Mouse (Mus musculus): ENCODE data around the gene Cntnap1. TPM values are rescaled to one million over a fixed set of nuclear protein-coding genes. Genes with fewer than 3 reads are reported as not detected.
"Not testable (repeated sequence)": the region's sequence is repeated elsewhere in the genome, so short reads cannot be mapped to it uniquely, and the experiment has no call there.

The Cntnap1 gene
- total RNA-seq (2012; rRNA removed): 0.18 and 0.58 TPM in 2 replicates

DNA sequence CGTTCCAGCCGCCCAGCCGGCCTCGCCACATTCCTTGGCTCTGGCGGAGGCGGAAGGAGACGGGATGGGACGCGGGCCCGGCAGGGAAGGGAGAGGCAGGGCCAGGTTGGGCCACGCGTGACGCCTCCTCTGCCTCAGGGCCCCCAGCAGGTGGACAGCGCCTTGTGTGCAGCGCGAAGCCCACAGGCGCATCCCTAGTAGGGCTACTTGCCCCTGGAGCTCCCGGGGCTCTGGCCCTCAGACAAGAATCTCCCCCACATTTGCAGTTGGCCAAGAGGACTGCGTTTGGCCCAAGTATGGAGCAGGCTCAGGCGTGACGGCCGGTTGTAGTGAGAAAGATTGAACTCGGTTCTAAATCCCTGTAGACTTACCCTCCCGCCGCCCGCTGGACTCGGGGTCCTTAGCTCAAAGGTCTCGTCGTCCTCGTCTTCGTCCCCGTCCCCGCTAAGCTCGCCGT, at the start of gene Cntnap1:
Cntnap1 (plus strand) TSS at position 170 of the 457 bp plus-strand sequence.
- no peak within 1 kb of the TSS for H3K27ac ChIP-seq (ENCODE audit: insufficient read depth, low read depth, low read length, poor library complexity, severe bottlenecking)
- in situ Hi-C loops (cut with MboI; ENCODE audit: low sequenced_read_pairs in 2 of 2, unreplicated experiment in 2 of 2): no loop called here
- peaks cover 0 to 7% of the 10 kb centered on the region in 2 experiments; a peak in 1 of 4 replicates for H3K4me1 ChIP-seq (ENCODE audit: control insufficient read depth in 2 of 2, insufficient read depth in 2 of 2, low read length in 2 of 2, poor library complexity in 1 of 2)
- no peak for DNase-seq (ENCODE audit: low read depth, low spot score)
- H3K9me3 ChIP-seq (ENCODE audit: control insufficient read depth, insufficient read depth, low read depth, low read length): no peaks in the 10 kb centered on the region
- peak within 1 kb of the TSS; percentile 78 to 96 for H3K4me3 ChIP-seq (ENCODE audit: insufficient read depth in 1 of 2, low read depth in 1 of 2, low read length in 2 of 2, poor library complexity in 1 of 2, severe bottlenecking in 1 of 2)
- H3K9ac ChIP-seq (ENCODE audit: insufficient read depth, low read depth, low read length, poor library complexity, severe bottlenecking): peak within 1 kb of the TSS; percentile 67
- H3K36me3 ChIP-seq (ENCODE audit: control insufficient read depth, insufficient read depth, low read length, poor library complexity, severe bottlenecking): peaks cover 2% of the 10 kb centered on the region; the same call in 1 of the 2 replicates
- TF ChIP-seq HCFC1 (IDR thresholded peaks at IDR 0.05; ENCODE audit: borderline replicate concordance, insufficient read depth, low read length) (no peak), CHD2 (IDR thresholded peaks at IDR 0.05; ENCODE audit: low read depth, low read length) (no peak), ZC3H11A (IDR thresholded peaks at IDR 0.05; ENCODE audit: borderline replicate concordance, low read depth, low read length) (no peak), ZNF384 (IDR thresholded peaks at IDR 0.05; ENCODE audit: low read depth, low read length) (no peak), MAFK (IDR thresholded peaks at IDR 0.05; ENCODE audit: insufficient read depth, low read depth, low read length) (no peak)

DNA sequence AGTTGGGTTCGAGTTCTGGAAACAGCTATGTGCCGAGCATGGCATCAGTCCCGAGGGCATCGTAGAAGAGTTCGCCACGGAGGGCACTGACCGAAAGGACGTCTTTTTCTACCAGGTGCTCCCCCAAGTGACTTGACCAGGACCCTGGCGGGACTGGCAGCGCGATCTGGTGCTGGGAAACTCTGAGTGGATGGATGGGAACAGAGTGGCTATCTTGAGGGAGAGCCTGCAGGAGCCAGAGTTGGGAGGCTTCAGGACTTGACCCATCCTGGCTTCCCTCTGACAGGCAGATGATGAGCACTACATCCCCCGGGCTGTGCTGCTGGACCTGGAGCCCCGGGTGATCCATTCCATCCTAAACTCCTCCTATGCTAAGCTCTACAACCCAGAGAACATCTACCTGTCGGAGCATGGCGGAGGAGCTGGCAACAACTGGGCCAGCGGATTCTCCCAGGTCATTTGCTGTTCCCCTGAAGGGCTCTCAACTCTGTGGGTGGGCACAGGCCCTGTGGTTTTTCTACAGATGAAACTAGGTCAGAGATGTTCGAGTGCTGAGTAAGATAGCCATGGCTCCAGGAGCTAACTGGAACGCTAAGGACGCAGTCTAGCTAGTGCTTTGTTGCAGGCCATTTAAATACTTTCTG, 49.7 kb upstream of the Cntnap1 start:
- Histone ChIP-seq H3K27ac (ENCODE audit: insufficient read depth, low read depth, low read length, poor library complexity, severe bottlenecking) (no peak overlapping the region), H3K4me3 (ENCODE audit: insufficient read depth in 1 of 2, low read depth in 1 of 2, low read length in 2 of 2, poor library complexity in 1 of 2, severe bottlenecking in 1 of 2) (peak overlapping the region; percentile 80 to 85), H3K36me3 (ENCODE audit: control insufficient read depth, insufficient read depth, low read length, poor library complexity, severe bottlenecking) (peaks cover 11% of the 10 kb centered on the region; the same call in 1 of the 2 replicates), H3K9me3 (ENCODE audit: control insufficient read depth, insufficient read depth, low read depth, low read length) (no peaks in the 10 kb centered on the region), H3K9ac (ENCODE audit: insufficient read depth, low read depth, low read length, poor library complexity, severe bottlenecking) (peak overlapping the region; percentile 93), H3K4me1 (ENCODE audit: control insufficient read depth in 2 of 2, insufficient read depth in 2 of 2, low read length in 2 of 2, poor library complexity in 1 of 2) (peaks cover 0 to 5% of the 10 kb centered on the region in 2 experiments; a peak in 3 of 4 replicates)
- DNase-seq (ENCODE audit: low read depth, low spot score): no peak
- TF ChIP-seq ZC3H11A (IDR thresholded peaks at IDR 0.05; ENCODE audit: borderline replicate concordance, low read depth, low read length) (no peak), HCFC1 (IDR thresholded peaks at IDR 0.05; ENCODE audit: borderline replicate concordance, insufficient read depth, low read length) (no peak), CHD2 (IDR thresholded peaks at IDR 0.05; ENCODE audit: low read depth, low read length) (no peak)
- in situ Hi-C loops (cut with MboI; ENCODE audit: low sequenced_read_pairs in 2 of 2, unreplicated experiment in 2 of 2): no loop called here

DNA sequence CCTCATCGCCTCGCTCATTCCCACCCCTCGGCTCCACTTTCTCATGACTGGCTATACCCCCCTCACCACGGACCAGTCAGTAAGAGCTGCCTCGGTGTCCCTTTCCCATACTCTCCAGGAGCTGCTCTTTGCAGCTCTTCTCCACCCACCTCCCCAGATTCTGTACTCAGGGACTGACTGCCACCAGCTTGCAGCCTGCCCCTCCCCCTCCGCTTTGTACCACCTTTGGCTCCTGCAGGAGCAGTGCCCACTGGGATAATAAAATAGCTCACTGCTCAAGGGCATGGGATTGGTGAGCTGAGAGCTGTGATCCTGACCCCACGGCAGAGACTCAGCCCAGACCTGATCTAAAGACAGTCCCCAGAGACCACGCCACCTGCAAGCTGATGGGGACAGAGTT, 45.8 kb upstream of the Cntnap1 start:
- H3K9ac ChIP-seq (ENCODE audit: insufficient read depth, low read depth, low read length, poor library complexity, severe bottlenecking); H3K4me3 ChIP-seq (ENCODE audit: insufficient read depth in 1 of 2, low read depth in 1 of 2, low read length in 2 of 2, poor library complexity in 1 of 2, severe bottlenecking in 1 of 2); H3K9me3 ChIP-seq (ENCODE audit: control insufficient read depth, insufficient read depth, low read depth, low read length); DNase-seq (ENCODE audit: low read depth, low spot score); in situ Hi-C loops (cut with MboI; ENCODE audit: low sequenced_read_pairs in 2 of 2, unreplicated experiment in 2 of 2); H3K27ac ChIP-seq (ENCODE audit: insufficient read depth, low read depth, low read length, poor library complexity, severe bottlenecking); H3K4me1 ChIP-seq (ENCODE audit: control insufficient read depth in 2 of 2, insufficient read depth in 2 of 2, low read length in 2 of 2, poor library complexity in 1 of 2): not testable (repeated sequence)
- H3K36me3 ChIP-seq (ENCODE audit: control insufficient read depth, insufficient read depth, low read length, poor library complexity, severe bottlenecking): peaks cover 19% of the 10 kb centered on the region; the same call in 1 of the 2 replicates

DNA sequence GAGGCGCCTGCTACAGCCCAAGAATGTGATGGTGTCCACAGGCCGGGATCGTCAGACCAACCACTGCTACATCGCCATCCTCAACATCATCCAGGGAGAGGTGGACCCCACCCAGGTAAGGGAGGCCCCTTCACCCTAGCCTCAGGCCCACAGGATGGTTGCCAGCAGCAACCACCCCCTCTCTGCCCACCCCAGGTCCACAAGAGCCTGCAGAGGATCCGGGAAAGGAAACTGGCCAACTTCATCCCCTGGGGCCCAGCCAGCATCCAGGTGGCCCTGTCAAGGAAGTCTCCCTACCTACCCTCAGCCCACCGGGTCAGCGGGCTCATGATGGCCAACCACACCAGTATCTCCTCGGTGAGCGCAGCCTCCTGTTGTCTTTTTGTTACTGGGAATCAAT, 45.3 kb upstream of the Cntnap1 start:
- H3K9ac ChIP-seq (ENCODE audit: insufficient read depth, low read depth, low read length, poor library complexity, severe bottlenecking); H3K9me3 ChIP-seq (ENCODE audit: control insufficient read depth, insufficient read depth, low read depth, low read length); H3K4me1 ChIP-seq (ENCODE audit: control insufficient read depth in 2 of 2, insufficient read depth in 2 of 2, low read length in 2 of 2, poor library complexity in 1 of 2); H3K27ac ChIP-seq (ENCODE audit: insufficient read depth, low read depth, low read length, poor library complexity, severe bottlenecking); in situ Hi-C loops (cut with MboI; ENCODE audit: low sequenced_read_pairs in 2 of 2, unreplicated experiment in 2 of 2); DNase-seq (ENCODE audit: low read depth, low spot score); H3K4me3 ChIP-seq (ENCODE audit: insufficient read depth in 1 of 2, low read depth in 1 of 2, low read length in 2 of 2, poor library complexity in 1 of 2, severe bottlenecking in 1 of 2): not testable (repeated sequence)
- H3K36me3 ChIP-seq (ENCODE audit: control insufficient read depth, insufficient read depth, low read length, poor library complexity, severe bottlenecking): peaks cover 19% of the 10 kb centered on the region; the same call in 1 of the 2 replicates

DNA sequence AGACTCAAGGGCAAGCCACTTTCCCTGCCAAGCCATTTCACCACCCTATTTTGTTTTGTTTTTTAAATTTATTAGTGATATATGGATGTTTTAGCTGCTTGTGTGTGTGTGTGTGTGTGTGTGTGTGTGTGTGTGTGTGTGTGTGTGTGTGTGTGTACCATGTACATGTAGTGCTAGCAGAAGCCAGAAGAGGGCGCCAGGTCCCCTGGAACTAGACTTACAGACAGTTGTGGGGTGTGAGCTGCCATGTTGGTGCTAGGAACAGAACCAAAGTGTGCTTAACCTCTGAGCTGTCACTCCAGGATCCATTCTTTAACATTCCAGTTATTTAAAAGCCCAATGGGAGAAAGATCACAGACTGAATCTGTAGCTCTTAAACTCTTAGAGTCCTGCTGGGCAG, 43.2 kb upstream of the Cntnap1 start:
- H3K9ac ChIP-seq (ENCODE audit: insufficient read depth, low read depth, low read length, poor library complexity, severe bottlenecking): no peak overlapping the region
- no peak overlapping the region for H3K27ac ChIP-seq (ENCODE audit: insufficient read depth, low read depth, low read length, poor library complexity, severe bottlenecking)
- no peak for DNase-seq (ENCODE audit: low read depth, low spot score)
- H3K9me3 ChIP-seq (ENCODE audit: control insufficient read depth, insufficient read depth, low read depth, low read length): no peaks in the 10 kb centered on the region
- H3K4me3 ChIP-seq (ENCODE audit: insufficient read depth in 1 of 2, low read depth in 1 of 2, low read length in 2 of 2, poor library complexity in 1 of 2, severe bottlenecking in 1 of 2): no peak overlapping the region
- H3K4me1 ChIP-seq (ENCODE audit: control insufficient read depth in 2 of 2, insufficient read depth in 2 of 2, low read length in 2 of 2, poor library complexity in 1 of 2): peaks cover 0 to 2% of the 10 kb centered on the region in 2 experiments; a peak in 1 of 4 replicates
- TF ChIP-seq ZC3H11A (IDR thresholded peaks at IDR 0.05; ENCODE audit: borderline replicate concordance, low read depth, low read length) (no peak), CHD2 (IDR thresholded peaks at IDR 0.05; ENCODE audit: low read depth, low read length) (no peak), HCFC1 (IDR thresholded peaks at IDR 0.05; ENCODE audit: borderline replicate concordance, insufficient read depth, low read length) (no peak), ZNF384 (IDR thresholded peaks at IDR 0.05; ENCODE audit: low read depth, low read length) (no peak), MAFK (IDR thresholded peaks at IDR 0.05; ENCODE audit: insufficient read depth, low read depth, low read length) (no peak)
- in situ Hi-C loops (cut with MboI; ENCODE audit: low sequenced_read_pairs in 2 of 2, unreplicated experiment in 2 of 2): no loop called here
- peaks cover 19% of the 10 kb centered on the region; the same call in 1 of the 2 replicates for H3K36me3 ChIP-seq (ENCODE audit: control insufficient read depth, insufficient read depth, low read length, poor library complexity, severe bottlenecking)
